Mouse (Mus musculus): ENCODE measurements around the gene Pnpo. TPM values are rescaled to one million over a fixed set of nuclear protein-coding genes. Genes with fewer than 3 reads are reported as not detected.

Pnpo gene
- polyA plus RNA-seq, 1 experiment from 2014 or later, result 23.1 TPM

DNA sequence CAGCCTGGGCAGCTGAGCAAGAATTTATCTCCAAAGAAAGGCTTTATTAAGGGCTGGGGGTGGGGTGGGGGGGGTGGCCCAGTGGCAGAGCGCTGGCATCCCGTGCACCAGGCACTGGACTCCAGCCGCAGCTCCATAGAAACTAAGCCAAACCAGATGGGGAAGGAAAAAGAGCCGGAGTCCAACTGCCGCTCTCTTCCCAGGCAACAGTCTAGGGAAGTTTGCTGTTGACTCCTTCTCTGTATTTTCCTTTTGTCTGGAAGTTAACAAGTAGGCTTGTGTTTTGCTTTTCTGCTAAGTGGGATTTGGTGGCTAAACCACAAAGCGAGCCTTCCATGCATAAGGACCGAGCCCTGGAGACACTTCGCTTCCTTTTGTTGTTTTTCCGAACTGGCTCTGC, 2.7 kb upstream of the Pnpo start:
- no peak overlapping the region for H3K4me3 ChIP-seq (ENCODE audit: low read depth, low read length)
- no peak for DNase-seq (ENCODE audit: low spot score, missing footprints)

DNA sequence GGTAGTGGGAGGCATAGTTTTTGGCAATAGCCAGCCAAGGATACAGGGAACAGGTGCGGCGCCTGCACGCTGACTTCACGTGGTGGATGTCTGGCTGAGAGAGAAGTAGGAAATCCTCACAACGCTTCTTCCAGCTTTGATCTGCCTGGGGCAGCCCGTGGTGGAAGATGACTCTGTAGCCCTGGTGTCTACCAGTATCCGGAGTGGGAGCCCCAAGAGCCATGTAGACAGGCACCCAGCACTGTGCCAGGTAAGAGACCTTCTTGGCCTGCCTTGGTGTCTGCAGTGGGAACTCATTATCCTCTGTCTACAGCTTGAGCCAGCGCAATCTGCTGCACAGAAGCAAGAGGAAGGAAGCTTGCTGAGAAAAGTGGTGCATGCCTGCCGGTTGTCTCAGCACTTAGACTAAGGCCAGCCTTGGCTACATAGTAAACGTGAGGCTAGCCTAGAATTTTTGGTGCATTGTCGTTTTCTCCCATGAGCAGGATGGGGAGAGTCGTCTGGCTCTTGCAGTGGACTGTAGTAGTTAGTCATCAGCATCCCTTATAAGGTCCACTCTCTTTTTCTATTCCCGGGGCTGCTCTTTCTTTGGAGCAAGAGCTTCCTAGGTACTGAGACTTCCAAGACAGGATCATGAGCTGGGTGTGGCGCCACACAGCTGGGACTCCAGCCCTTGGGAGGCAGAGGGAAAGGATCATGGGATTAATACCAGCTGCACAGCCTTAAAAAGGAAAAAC, 1.2 kb upstream of the Pnpo start:
- Histone ChIP-seq H3K9me3 (ENCODE audit: control insufficient read depth, low read length) (no peaks in the 10 kb centered on the region), H3K4me2 (peak overlapping the region; percentile 89), H3K27me3 (ENCODE audit: control insufficient read depth, insufficient read depth, low read length) (no peaks in the 10 kb centered on the region; the same call in 1 of the 2 replicates), H3K4me1 (ENCODE audit: control insufficient read depth, insufficient read depth, low read length) (peaks cover 8% of the 10 kb centered on the region; the same call in 1 of the 2 replicates), H3K36me3 (ENCODE audit: control insufficient read depth, insufficient read depth, low read length) (no peaks in the 10 kb centered on the region), H3K9ac (ENCODE audit: low read length) (no peak overlapping the region), H3K27ac (ENCODE audit: low read depth, low read length) (no peak overlapping the region), H3K4me3 (ENCODE audit: low read depth, low read length) (no peak overlapping the region)
- 86% methylated on average over 14 of the region's 14 CpGs for WGBS
- DNase-seq (ENCODE audit: low spot score, missing footprints) (no peak), ATAC-seq (ENCODE audit: low FRiP score) (no peak)

More for the DNA sequence above, 2.7 kb upstream of the Pnpo start:
- peaks cover 3% of the 10 kb centered on the region; the same call in 1 of the 2 replicates for H3K36me3 ChIP-seq (ENCODE audit: control insufficient read depth, insufficient read depth, low read length)
- no peak overlapping the region for H3K9ac ChIP-seq (ENCODE audit: low read length)
- WGBS, result 65% methylated on average over 9 of the region's 9 CpGs
- no peaks in the 10 kb centered on the region for H3K9me3 ChIP-seq (ENCODE audit: control insufficient read depth, low read length)
- H3K4me1 ChIP-seq (ENCODE audit: control insufficient read depth, insufficient read depth, low read length), result peaks cover 8% of the 10 kb centered on the region; the same call in 1 of the 2 replicates
- H3K4me2 ChIP-seq, result no peak overlapping the region
- no peak for ATAC-seq (ENCODE audit: low FRiP score)
- peak overlapping the region; percentile 7; the same call in 1 of the 2 replicates for H3K27ac ChIP-seq (ENCODE audit: low read depth, low read length)
- H3K27me3 ChIP-seq (ENCODE audit: control insufficient read depth, insufficient read depth, low read length), result no peaks in the 10 kb centered on the region; the same call in 1 of the 2 replicates

DNA sequence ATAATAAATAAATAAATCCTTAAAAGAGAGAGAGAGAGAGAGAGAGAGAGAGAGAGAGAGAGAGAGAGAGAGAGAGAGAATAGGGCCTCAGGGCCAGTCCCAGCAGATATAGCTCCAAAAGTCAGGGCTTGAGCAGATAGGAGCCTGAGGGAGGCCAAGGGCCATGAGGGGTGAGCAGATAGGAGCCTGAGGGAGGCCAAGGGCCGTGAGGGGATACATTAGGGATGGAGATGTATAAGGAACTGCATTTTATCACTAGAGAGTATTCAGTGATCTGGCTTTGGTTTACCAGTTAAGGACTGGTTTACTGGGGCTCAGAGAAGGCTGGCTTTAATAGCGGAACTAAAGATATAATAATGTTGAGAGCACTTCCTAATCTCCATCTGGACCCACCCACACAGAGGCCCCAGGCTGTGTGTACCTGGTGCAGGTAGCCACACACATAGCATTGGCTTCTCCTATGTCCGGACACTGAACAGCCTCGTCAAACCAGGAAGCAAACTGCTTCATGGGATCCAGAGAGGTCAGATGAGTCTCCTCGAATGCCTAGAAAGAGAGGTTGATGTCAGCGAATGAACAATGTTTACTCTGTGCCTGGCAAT, 1.7 kb downstream of the Pnpo start:
- Histone ChIP-seq H3K9me3 (ENCODE audit: control insufficient read depth, low read length) (no peaks in the 10 kb centered on the region), H3K4me2 (no peak overlapping the region), H3K4me1 (ENCODE audit: control insufficient read depth, insufficient read depth, low read length) (peaks cover 8% of the 10 kb centered on the region; the same call in 1 of the 2 replicates), H3K4me3 (ENCODE audit: low read depth, low read length) (no peak overlapping the region), H3K36me3 (ENCODE audit: control insufficient read depth, insufficient read depth, low read length) (no peaks in the 10 kb centered on the region), H3K27me3 (ENCODE audit: control insufficient read depth, insufficient read depth, low read length) (no peaks in the 10 kb centered on the region; the same call in 1 of the 2 replicates), H3K9ac (ENCODE audit: low read length) (no peak overlapping the region), H3K27ac (ENCODE audit: low read depth, low read length) (no peak overlapping the region)
- DNase-seq (ENCODE audit: low spot score, missing footprints), result no peak
- ATAC-seq (ENCODE audit: low FRiP score), result no peak
- WGBS, result 76% methylated on average over 6 of the region's 6 CpGs

DNA sequence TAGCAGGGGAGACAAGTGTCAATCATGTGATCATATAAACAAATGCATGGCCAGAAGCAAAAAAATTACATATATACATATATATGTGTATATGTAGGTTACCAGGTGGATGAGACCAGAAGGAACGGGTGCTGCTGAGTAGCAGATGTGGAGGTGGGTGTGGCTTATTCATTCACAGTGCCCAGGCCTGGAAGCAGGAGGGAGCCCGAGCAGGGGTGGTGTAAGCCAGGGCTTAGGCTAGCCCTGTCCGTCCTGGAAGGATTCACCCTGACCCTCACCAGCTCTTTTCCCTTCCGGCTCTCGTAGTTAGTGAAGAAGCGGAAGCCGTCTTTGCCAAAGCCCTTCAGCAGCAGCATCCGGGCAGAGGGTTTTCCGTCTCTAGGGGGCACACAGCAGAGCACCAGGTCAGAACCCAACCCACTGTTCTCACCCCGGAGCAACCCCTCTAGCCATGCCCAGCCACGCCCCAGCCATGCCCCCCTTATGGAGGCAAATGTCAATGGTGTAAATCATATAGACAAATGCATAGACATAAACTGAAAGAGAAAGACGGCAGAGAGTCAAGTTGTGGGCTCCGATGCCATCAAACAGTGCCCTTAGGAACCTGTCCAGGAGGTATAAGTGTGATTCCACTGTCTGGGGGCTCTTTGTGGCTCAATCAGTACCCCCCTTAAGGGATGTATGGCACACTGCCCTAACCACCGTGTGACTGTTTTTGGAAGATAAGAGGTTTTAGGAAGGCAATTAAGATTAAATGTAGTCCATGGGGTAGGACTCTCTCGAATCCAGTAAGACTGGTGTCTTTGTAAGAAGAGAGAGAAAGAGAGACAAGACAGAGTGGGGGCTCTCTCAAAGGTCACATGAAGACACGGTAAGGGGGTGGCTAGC, 3.0 kb downstream of the Pnpo start:
- Histone ChIP-seq H3K4me2 (no peak overlapping the region), H3K4me3 (ENCODE audit: low read depth, low read length) (no peak overlapping the region), H3K4me1 (ENCODE audit: control insufficient read depth, insufficient read depth, low read length) (peaks cover 8% of the 10 kb centered on the region; the same call in 1 of the 2 replicates), H3K27ac (ENCODE audit: low read depth, low read length) (no peak overlapping the region), H3K36me3 (ENCODE audit: control insufficient read depth, insufficient read depth, low read length) (no peaks in the 10 kb centered on the region), H3K9me3 (ENCODE audit: control insufficient read depth, low read length) (no peaks in the 10 kb centered on the region), H3K9ac (ENCODE audit: low read length) (no peak overlapping the region), H3K27me3 (ENCODE audit: control insufficient read depth, insufficient read depth, low read length) (no peaks in the 10 kb centered on the region; the same call in 1 of the 2 replicates)
- 81% methylated on average over 16 of the region's 16 CpGs for WGBS
- no peak for DNase-seq (ENCODE audit: low spot score, missing footprints)
- ATAC-seq (ENCODE audit: low FRiP score), result no peak

DNA sequence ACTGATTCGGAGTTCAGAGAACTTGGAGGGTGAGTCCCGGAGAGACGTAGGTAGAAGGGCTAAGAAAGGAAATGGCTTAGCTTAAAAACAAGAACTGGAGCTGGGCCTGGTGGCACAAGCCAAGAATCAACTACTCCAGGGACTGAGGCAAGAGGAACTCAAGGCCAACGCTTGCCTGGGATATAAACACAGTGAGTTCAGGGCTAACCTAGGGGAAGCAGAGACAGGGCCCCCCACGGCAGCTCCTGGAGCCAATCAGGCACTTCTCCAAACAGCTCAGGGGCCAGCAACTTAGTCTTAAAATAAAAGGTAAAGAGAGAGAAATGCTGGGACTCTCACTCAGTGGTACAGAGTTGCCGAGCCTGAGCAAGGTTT, 5.4 kb downstream of the Pnpo start:
- WGBS, result 90% methylated on average over 6 of the region's 6 CpGs
- H3K4me1 ChIP-seq (ENCODE audit: control insufficient read depth, insufficient read depth, low read length), result peaks cover 1% of the 10 kb centered on the region; the same call in 1 of the 2 replicates
- ATAC-seq (ENCODE audit: low FRiP score) (no peak), DNase-seq (ENCODE audit: low spot score, missing footprints) (no peak)
- H3K27ac ChIP-seq (ENCODE audit: low read depth, low read length), result no peak overlapping the region
- no peak overlapping the region for H3K4me3 ChIP-seq (ENCODE audit: low read depth, low read length)
- H3K4me2 ChIP-seq, result no peak overlapping the region
- no peaks in the 10 kb centered on the region for H3K36me3 ChIP-seq (ENCODE audit: control insufficient read depth, insufficient read depth, low read length)
- H3K9me3 ChIP-seq (ENCODE audit: control insufficient read depth, low read length), result no peaks in the 10 kb centered on the region
- H3K27me3 ChIP-seq (ENCODE audit: control insufficient read depth, insufficient read depth, low read length), result no peaks in the 10 kb centered on the region
- no peak overlapping the region for H3K9ac ChIP-seq (ENCODE audit: low read length)

DNA sequence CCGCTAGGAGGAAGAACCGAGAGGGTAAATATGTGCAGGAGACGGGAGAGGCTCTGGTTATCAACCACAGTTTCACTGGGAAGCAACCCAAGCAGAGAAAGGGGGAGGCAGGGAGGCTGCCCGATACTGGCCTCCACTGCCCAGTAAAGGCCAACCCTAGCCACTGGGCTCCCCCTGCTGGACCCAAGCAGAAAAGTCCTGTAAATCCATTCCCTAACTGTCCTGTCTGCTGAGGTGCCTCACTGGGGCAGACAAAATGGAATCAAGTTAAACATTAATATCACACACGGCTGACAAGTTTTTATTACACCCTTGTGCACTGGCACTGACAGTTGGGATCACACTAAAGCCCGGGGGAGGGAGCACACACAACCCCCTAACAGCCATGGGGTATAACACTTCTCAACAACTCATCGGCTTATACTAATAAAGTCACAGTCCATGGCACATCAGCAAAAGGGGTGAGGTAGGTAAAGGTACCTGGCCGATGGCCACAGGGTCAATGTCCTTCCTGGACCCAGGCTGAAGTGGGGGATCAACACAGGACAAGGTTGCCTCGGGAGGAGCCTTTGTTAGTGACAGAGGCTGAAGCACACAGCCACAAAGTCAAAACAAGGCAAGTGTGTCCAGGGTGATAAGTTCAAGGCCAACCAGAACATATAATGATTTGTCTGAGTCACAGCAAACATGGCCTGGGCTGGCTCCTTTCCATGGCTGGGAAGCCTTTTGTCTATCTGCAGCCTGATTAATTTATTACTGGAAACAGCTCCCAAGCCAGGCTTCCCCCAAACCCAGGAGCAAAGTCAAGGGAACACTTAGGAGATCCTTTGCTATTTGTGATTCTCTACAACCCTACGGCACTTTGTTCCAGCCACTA, 6.0 kb downstream of the Pnpo start:
- ATAC-seq (ENCODE audit: low FRiP score) (no peak), DNase-seq (ENCODE audit: low spot score, missing footprints) (no peak)
- no peak overlapping the region for H3K27ac ChIP-seq (ENCODE audit: low read depth, low read length)
- no peaks in the 10 kb centered on the region for H3K36me3 ChIP-seq (ENCODE audit: control insufficient read depth, insufficient read depth, low read length)
- H3K9me3 ChIP-seq (ENCODE audit: control insufficient read depth, low read length), result no peaks in the 10 kb centered on the region
- WGBS, result 57% methylated on average over 10 of the region's 10 CpGs
- no peaks in the 10 kb centered on the region for H3K4me1 ChIP-seq (ENCODE audit: control insufficient read depth, insufficient read depth, low read length)
- no peak overlapping the region for H3K4me2 ChIP-seq
- no peaks in the 10 kb centered on the region for H3K27me3 ChIP-seq (ENCODE audit: control insufficient read depth, insufficient read depth, low read length)
- H3K4me3 ChIP-seq (ENCODE audit: low read depth, low read length), result no peak overlapping the region
- no peak overlapping the region for H3K9ac ChIP-seq (ENCODE audit: low read length)

DNA sequence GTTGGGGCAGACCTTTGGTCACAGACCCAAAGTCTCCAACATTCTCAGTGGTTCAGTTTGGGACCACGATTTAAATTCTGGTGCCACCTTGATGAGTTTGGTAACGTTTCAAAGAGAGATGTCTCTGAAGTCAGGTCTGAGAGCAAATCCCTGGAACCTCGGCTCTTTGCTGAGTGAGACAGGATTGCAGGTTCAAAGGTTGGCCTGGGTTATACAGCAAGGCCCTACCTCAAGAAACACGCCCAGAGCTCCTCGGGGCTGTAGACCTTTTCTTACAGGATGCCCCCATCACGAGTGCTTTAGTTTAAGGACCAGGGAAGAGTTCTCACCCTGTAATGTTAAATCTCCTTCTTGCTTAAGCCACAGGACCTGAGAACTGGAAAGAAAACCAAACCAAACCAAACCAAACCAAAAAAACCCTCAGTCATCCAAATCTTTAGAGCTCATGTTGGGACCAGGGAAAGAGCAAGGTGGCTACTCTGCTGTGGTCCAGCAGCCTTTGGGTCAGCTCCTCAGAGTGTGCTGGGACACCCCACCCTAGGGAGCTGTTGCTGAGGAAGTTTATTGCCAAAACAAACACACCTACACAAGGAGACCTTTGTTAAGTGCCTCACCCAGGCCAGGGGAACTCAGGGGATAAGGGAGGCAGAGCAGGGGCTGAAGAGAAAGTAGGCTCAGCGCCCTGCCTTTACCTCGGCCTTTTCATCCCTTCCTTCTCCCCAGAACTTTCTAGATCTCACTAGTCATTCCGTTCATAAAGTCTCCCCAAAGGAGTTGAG, 7.7 kb downstream of the Pnpo start:
- ATAC-seq (ENCODE audit: low FRiP score) (no peak), DNase-seq (ENCODE audit: low spot score, missing footprints) (no peak)
- H3K27ac ChIP-seq (ENCODE audit: low read depth, low read length), result no peak overlapping the region
- H3K4me3 ChIP-seq (ENCODE audit: low read depth, low read length), result no peak overlapping the region
- no peaks in the 10 kb centered on the region for H3K9me3 ChIP-seq (ENCODE audit: control insufficient read depth, low read length)
- 89% methylated on average over 9 of the region's 9 CpGs for WGBS
- H3K27me3 ChIP-seq (ENCODE audit: control insufficient read depth, insufficient read depth, low read length), result no peaks in the 10 kb centered on the region
- H3K4me1 ChIP-seq (ENCODE audit: control insufficient read depth, insufficient read depth, low read length), result no peaks in the 10 kb centered on the region
- H3K36me3 ChIP-seq (ENCODE audit: control insufficient read depth, insufficient read depth, low read length), result no peaks in the 10 kb centered on the region
- no peak overlapping the region for H3K4me2 ChIP-seq
- H3K9ac ChIP-seq (ENCODE audit: low read length), result no peak overlapping the region

DNA sequence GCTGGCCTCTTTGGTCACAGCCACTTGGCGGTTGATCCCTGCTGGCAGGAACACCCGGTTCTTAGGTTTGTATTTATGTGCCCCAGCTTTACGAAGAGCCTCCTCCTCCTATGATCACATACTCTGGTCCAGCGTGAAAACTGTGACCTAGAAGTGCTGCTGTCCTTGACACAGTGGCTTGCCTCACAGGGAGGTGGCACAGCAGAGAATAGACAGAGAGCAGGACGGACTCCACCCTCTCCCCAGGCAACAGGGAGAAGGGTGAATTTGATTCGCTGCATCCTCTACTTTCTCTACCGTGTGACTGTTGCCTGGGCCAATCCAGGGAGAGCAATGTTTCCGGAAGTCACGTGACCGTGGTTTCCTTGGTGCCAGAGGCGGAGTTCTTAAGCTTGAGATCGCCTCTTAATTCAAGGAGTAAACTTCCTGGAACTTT, 8.8 kb downstream of the Pnpo start:
- H3K27ac ChIP-seq (ENCODE audit: low read depth, low read length), result peak overlapping the region; percentile 15; the same call in 1 of the 2 replicates
- no peak overlapping the region for H3K4me3 ChIP-seq (ENCODE audit: low read depth, low read length)

More for the DNA sequence above, 8.8 kb downstream of the Pnpo start:
- H3K36me3 ChIP-seq (ENCODE audit: control insufficient read depth, insufficient read depth, low read length), result no peaks in the 10 kb centered on the region
- no peaks in the 10 kb centered on the region for H3K27me3 ChIP-seq (ENCODE audit: control insufficient read depth, insufficient read depth, low read length)
- peak overlapping the region; percentile 30 for H3K9ac ChIP-seq (ENCODE audit: low read length)
- H3K9me3 ChIP-seq (ENCODE audit: control insufficient read depth, low read length), result no peaks in the 10 kb centered on the region
- H3K4me1 ChIP-seq (ENCODE audit: control insufficient read depth, insufficient read depth, low read length), result no peaks in the 10 kb centered on the region
- DNase-seq (ENCODE audit: low spot score, missing footprints) (peak; percentile 92), ATAC-seq (ENCODE audit: low FRiP score) (peak; percentile 71; the same call in 1 of the 2 replicates)
- 25% methylated on average over 12 of the region's 12 CpGs for WGBS
- peak overlapping the region; percentile 30; the same call in 1 of the 2 replicates for H3K4me2 ChIP-seq
